Mouse (Mus musculus): Measurements from ENCODE around the gene Top3a. TPM values are rescaled to one million over a fixed set of nuclear protein-coding genes. Genes with fewer than 3 reads are reported as not detected.

Gene Top3a
- polyA plus RNA-seq, 1 experiment: 20.4 TPM

GRCm38 (mm10) chr11:60707672-60708071, 69.5 kb downstream of the Top3a start:
- peaks cover 5% of the 10 kb centered on the region; the same call in 1 of the 2 replicates for H3K36me3 ChIP-seq (ENCODE audit: control insufficient read depth, insufficient read depth, low read length, poor library complexity, severe bottlenecking)
- no peak overlapping the region for H3K27ac ChIP-seq (ENCODE audit: insufficient read depth, low read length)
- no peaks in the 10 kb centered on the region for H3K9me3 ChIP-seq (replicated peaks; ENCODE audit: control insufficient read depth, insufficient read depth, low read length, poor library complexity, severe bottlenecking)
- TF ChIP-seq CTCF (IDR thresholded peaks at IDR 0.05; ENCODE audit: low read depth, low read length): no peak
- no peak for TF ChIP-seq EP300 (IDR thresholded peaks at IDR 0.05; ENCODE audit: insufficient read depth, low read depth, low read length)
- no peak for TF ChIP-seq POLR2A (IDR thresholded peaks at IDR 0.05; ENCODE audit: insufficient read depth, low read length)
- no peaks in the 10 kb centered on the region for H3K27me3 ChIP-seq (ENCODE audit: control insufficient read depth, insufficient read depth, low read length, poor library complexity, severe bottlenecking)
- no peak overlapping the region for H3K9ac ChIP-seq (ENCODE audit: low read depth, poor library complexity, severe bottlenecking)
- H3K4me1 ChIP-seq (ENCODE audit: control insufficient read depth, insufficient read depth, low read length): peaks cover 2% of the 10 kb centered on the region
- H3K4me3 ChIP-seq (ENCODE audit: low read depth, low read length): no peak overlapping the region

- H3K36me3 ChIP-seq (ENCODE audit: control insufficient read depth, insufficient read depth, low read length, poor library complexity, severe bottlenecking): peaks cover 5% of the 10 kb centered on the region; the same call in 1 of the 2 replicates
Measured at GRCm38 (mm10) chr11:60706696-60707480, 70.3 kb downstream of the Top3a start.

GRCm38 (mm10) chr11:60706076-60706475, 71.1 kb downstream of the Top3a start:
- no peak overlapping the region for H3K27ac ChIP-seq (ENCODE audit: insufficient read depth, low read length)
- H3K9ac ChIP-seq (ENCODE audit: low read depth, poor library complexity, severe bottlenecking): no peak overlapping the region
- TF ChIP-seq CTCF (IDR thresholded peaks at IDR 0.05; ENCODE audit: low read depth, low read length) (no peak), POLR2A (IDR thresholded peaks at IDR 0.05; ENCODE audit: insufficient read depth, low read length) (no peak), EP300 (IDR thresholded peaks at IDR 0.05; ENCODE audit: insufficient read depth, low read depth, low read length) (no peak)
- H3K4me3 ChIP-seq (ENCODE audit: low read depth, low read length): no peak overlapping the region
- H3K36me3 ChIP-seq (ENCODE audit: control insufficient read depth, insufficient read depth, low read length, poor library complexity, severe bottlenecking): peaks cover 5% of the 10 kb centered on the region; the same call in 1 of the 2 replicates
- no peaks in the 10 kb centered on the region for H3K9me3 ChIP-seq (replicated peaks; ENCODE audit: control insufficient read depth, insufficient read depth, low read length, poor library complexity, severe bottlenecking)
- peaks cover 2% of the 10 kb centered on the region for H3K4me1 ChIP-seq (ENCODE audit: control insufficient read depth, insufficient read depth, low read length)
- no peaks in the 10 kb centered on the region for H3K27me3 ChIP-seq (ENCODE audit: control insufficient read depth, insufficient read depth, low read length, poor library complexity, severe bottlenecking)

More at GRCm38 (mm10) chr11:60706696-60707480, 70.3 kb downstream of the Top3a start:
- no peak for TF ChIP-seq CTCF (IDR thresholded peaks at IDR 0.05; ENCODE audit: low read depth, low read length)
- TF ChIP-seq EP300 (IDR thresholded peaks at IDR 0.05; ENCODE audit: insufficient read depth, low read depth, low read length): no peak
- no peak for TF ChIP-seq POLR2A (IDR thresholded peaks at IDR 0.05; ENCODE audit: insufficient read depth, low read length)
- no peak overlapping the region for H3K9ac ChIP-seq (ENCODE audit: low read depth, poor library complexity, severe bottlenecking)
- no peaks in the 10 kb centered on the region for H3K27me3 ChIP-seq (ENCODE audit: control insufficient read depth, insufficient read depth, low read length, poor library complexity, severe bottlenecking)
- no peaks in the 10 kb centered on the region for H3K9me3 ChIP-seq (replicated peaks; ENCODE audit: control insufficient read depth, insufficient read depth, low read length, poor library complexity, severe bottlenecking)
- H3K4me3 ChIP-seq (ENCODE audit: low read depth, low read length): no peak overlapping the region
- no peak overlapping the region for H3K27ac ChIP-seq (ENCODE audit: insufficient read depth, low read length)
- H3K4me1 ChIP-seq (ENCODE audit: control insufficient read depth, insufficient read depth, low read length): peaks cover 2% of the 10 kb centered on the region

GRCm38 (mm10) chr11:60705255-60705654, 71.9 kb downstream of the Top3a start:
- Histone ChIP-seq H3K4me1 (ENCODE audit: control insufficient read depth, insufficient read depth, low read length) (peaks cover 6% of the 10 kb centered on the region), H3K27ac (ENCODE audit: insufficient read depth, low read length) (no peak overlapping the region), H3K4me3 (ENCODE audit: low read depth, low read length) (no peak overlapping the region), H3K9me3 (replicated peaks; ENCODE audit: control insufficient read depth, insufficient read depth, low read length, poor library complexity, severe bottlenecking) (no peaks in the 10 kb centered on the region), H3K27me3 (ENCODE audit: control insufficient read depth, insufficient read depth, low read length, poor library complexity, severe bottlenecking) (no peaks in the 10 kb centered on the region), H3K36me3 (ENCODE audit: control insufficient read depth, insufficient read depth, low read length, poor library complexity, severe bottlenecking) (peaks cover 5% of the 10 kb centered on the region; the same call in 1 of the 2 replicates), H3K9ac (ENCODE audit: low read depth, poor library complexity, severe bottlenecking) (no peak overlapping the region)
- TF ChIP-seq CTCF (IDR thresholded peaks at IDR 0.05; ENCODE audit: low read depth, low read length) (no peak), POLR2A (IDR thresholded peaks at IDR 0.05; ENCODE audit: insufficient read depth, low read length) (no peak), EP300 (IDR thresholded peaks at IDR 0.05; ENCODE audit: insufficient read depth, low read depth, low read length) (no peak)

GRCm38 (mm10) chr11:60704023-60704880, 72.9 kb downstream of the Top3a start:
- Histone ChIP-seq H3K27ac (ENCODE audit: insufficient read depth, low read length) (no peak overlapping the region), H3K9ac (ENCODE audit: low read depth, poor library complexity, severe bottlenecking) (no peak overlapping the region), H3K27me3 (ENCODE audit: control insufficient read depth, insufficient read depth, low read length, poor library complexity, severe bottlenecking) (no peaks in the 10 kb centered on the region), H3K9me3 (replicated peaks; ENCODE audit: control insufficient read depth, insufficient read depth, low read length, poor library complexity, severe bottlenecking) (no peaks in the 10 kb centered on the region), H3K4me1 (ENCODE audit: control insufficient read depth, insufficient read depth, low read length) (peaks cover 6% of the 10 kb centered on the region), H3K36me3 (ENCODE audit: control insufficient read depth, insufficient read depth, low read length, poor library complexity, severe bottlenecking) (peaks cover 5% of the 10 kb centered on the region; the same call in 1 of the 2 replicates), H3K4me3 (ENCODE audit: low read depth, low read length) (no peak overlapping the region)
- TF ChIP-seq CTCF (IDR thresholded peaks at IDR 0.05; ENCODE audit: low read depth, low read length) (no peak), EP300 (IDR thresholded peaks at IDR 0.05; ENCODE audit: insufficient read depth, low read depth, low read length) (no peak), POLR2A (IDR thresholded peaks at IDR 0.05; ENCODE audit: insufficient read depth, low read length) (no peak)

All from ES-Bruce4 (cell line).